Mouse (Mus musculus): Measurements from ENCODE around the gene Stab1. TPM values are rescaled to one million over a fixed set of nuclear protein-coding genes. Genes with fewer than 3 reads are reported as not detected.

Stab1 gene
- polyA plus RNA-seq (2016; fragmentation: Nextera tagmentation; extraction: Ambion mirVana): 39.7 and 40.3 TPM in 2 replicates

GRCm38 (mm10) chr14:31168425-31168824, at the start of gene Stab1:
Gene Stab1 (minus strand): TSS chr14:31168641.
- Histone ChIP-seq H3K9me3 (no peaks in the 10 kb centered on the region), H3K9ac (replicated peaks) (peak within 1 kb of the TSS; percentile 17; the same call in 1 of the 2 replicates), H3K4me3 (no peak within 1 kb of the TSS), H3K4me1 (0 out of 2 replicates have a peak, but pooled peaks cover 4% of the 10 kb centered on the region), H3K27me3 (no peaks in the 10 kb centered on the region), H3K36me3 (peaks cover 39% of the 10 kb centered on the region), H3K4me2 (replicated peaks) (no peak within 1 kb of the TSS), H3K27ac (replicated peaks) (no peak within 1 kb of the TSS; the same call in 1 of the 2 replicates)
- WGBS: 59% methylated on average over 10 of the region's 10 CpGs
- no peak for ATAC-seq (ENCODE audit: low FRiP score, low read depth)

GRCm38 (mm10) chr14:31217666-31218065, 49.2 kb upstream of the Stab1 start, which contains the start of gene Sema3g:
Gene Sema3g (plus strand): TSS chr14:31217860.
- 0 out of 2 replicates have a peak within 1 kb of the TSS, but pooled peaks have one; percentile 7 for H3K4me2 ChIP-seq (replicated peaks)
- no peaks in the 10 kb centered on the region for H3K9me3 ChIP-seq
- no peak within 1 kb of the TSS for H3K9ac ChIP-seq (replicated peaks)

GRCm38 (mm10) chr14:31216846-31217245, 48.4 kb upstream of the Stab1 start, which contains the start of gene Nisch:
Gene Nisch (minus strand): TSS chr14:31216946.
- Histone ChIP-seq H3K4me2 (replicated peaks) (0 out of 2 replicates have a peak within 1 kb of the TSS, but pooled peaks have one; percentile 7), H3K27ac (replicated peaks) (peak within 1 kb of the TSS; percentile 49; the same call in 1 of the 2 replicates), H3K4me3 (no peak within 1 kb of the TSS), H3K9ac (replicated peaks) (no peak within 1 kb of the TSS), H3K36me3 (no peaks in the 10 kb centered on the region), H3K9me3 (no peaks in the 10 kb centered on the region), H3K27me3 (peaks cover 6% of the 10 kb centered on the region; the same call in 1 of the 2 replicates), H3K4me1 (peaks cover 11% of the 10 kb centered on the region)
- ATAC-seq (ENCODE audit: low FRiP score, low read depth): no peak
- WGBS: 56% methylated on average over 2 of the region's 2 CpGs

More at GRCm38 (mm10) chr14:31217666-31218065, 49.2 kb upstream of the Stab1 start, which contains the start of gene Sema3g:
- peaks cover 11% of the 10 kb centered on the region for H3K4me1 ChIP-seq
- no peak within 1 kb of the TSS for H3K4me3 ChIP-seq
- H3K27ac ChIP-seq (replicated peaks): 0 out of 2 replicates have a peak within 1 kb of the TSS, but pooled peaks have one; percentile 49
- ATAC-seq (ENCODE audit: low FRiP score, low read depth): peak; percentile 50
- H3K36me3 ChIP-seq: no peaks in the 10 kb centered on the region
- peaks cover 6% of the 10 kb centered on the region; the same call in 1 of the 2 replicates for H3K27me3 ChIP-seq
- WGBS: 12% methylated on average over 11 of the region's 11 CpGs

- no peaks in the 10 kb centered on the region for H3K27me3 ChIP-seq
- no peaks in the 10 kb centered on the region for H3K36me3 ChIP-seq
- peak; percentile 64; the same call in 1 of the 2 replicates for ATAC-seq (ENCODE audit: low FRiP score, low read depth)
- no peak overlapping the region; the same call in 1 of the 2 replicates for H3K27ac ChIP-seq (replicated peaks)
- H3K4me1 ChIP-seq: peaks cover 11% of the 10 kb centered on the region
- no peak overlapping the region for H3K4me2 ChIP-seq (replicated peaks)
- H3K9me3 ChIP-seq: no peaks in the 10 kb centered on the region
- H3K4me3 ChIP-seq: no peak overlapping the region
- WGBS: 35% methylated on average over 15 of the region's 15 CpGs
- H3K9ac ChIP-seq (replicated peaks): no peak overlapping the region
Observed at GRCm38 (mm10) chr14:31215157-31216002, 46.9 kb upstream of the Stab1 start.

- Histone ChIP-seq H3K4me3 (no peak overlapping the region), H3K27me3 (no peaks in the 10 kb centered on the region), H3K9ac (replicated peaks) (no peak overlapping the region), H3K36me3 (no peaks in the 10 kb centered on the region), H3K4me1 (peaks cover 11% of the 10 kb centered on the region), H3K27ac (replicated peaks) (no peak overlapping the region), H3K4me2 (replicated peaks) (no peak overlapping the region), H3K9me3 (no peaks in the 10 kb centered on the region)
- no peak for ATAC-seq (ENCODE audit: low FRiP score, low read depth)
- 86% methylated on average over 3 of the region's 3 CpGs for WGBS
Observed at GRCm38 (mm10) chr14:31214684-31215083, 46.2 kb upstream of the Stab1 start.

- no peak overlapping the region for H3K4me3 ChIP-seq
- no peak overlapping the region for H3K27ac ChIP-seq (replicated peaks)
- peaks cover 11% of the 10 kb centered on the region for H3K4me1 ChIP-seq
- WGBS: 73% methylated on average over 8 of the region's 8 CpGs
- no peak for ATAC-seq (ENCODE audit: low FRiP score, low read depth)
- H3K9me3 ChIP-seq: no peaks in the 10 kb centered on the region
- H3K36me3 ChIP-seq: no peaks in the 10 kb centered on the region
- no peak overlapping the region for H3K9ac ChIP-seq (replicated peaks)
- no peak overlapping the region for H3K4me2 ChIP-seq (replicated peaks)
- no peaks in the 10 kb centered on the region for H3K27me3 ChIP-seq
Observed at GRCm38 (mm10) chr14:31213868-31214267, 45.4 kb upstream of the Stab1 start.

GRCm38 (mm10) chr14:31212499-31212898, 44.1 kb upstream of the Stab1 start:
- Histone ChIP-seq H3K4me1 (peaks cover 7% of the 10 kb centered on the region; the same call in 1 of the 2 replicates), H3K36me3 (no peaks in the 10 kb centered on the region), H3K4me2 (replicated peaks) (no peak overlapping the region), H3K27ac (replicated peaks) (no peak overlapping the region), H3K4me3 (no peak overlapping the region), H3K27me3 (no peaks in the 10 kb centered on the region), H3K9me3 (no peaks in the 10 kb centered on the region), H3K9ac (replicated peaks) (no peak overlapping the region)
- no peak for ATAC-seq (ENCODE audit: low FRiP score, low read depth)
- WGBS: 92% methylated on average over 3 of the region's 3 CpGs

GRCm38 (mm10) chr14:31211854-31212253, 43.4 kb upstream of the Stab1 start:
- no peaks in the 10 kb centered on the region for H3K27me3 ChIP-seq
- peaks cover 10% of the 10 kb centered on the region for H3K4me1 ChIP-seq
- 87% methylated on average over 6 of the region's 6 CpGs for WGBS
- H3K36me3 ChIP-seq: no peaks in the 10 kb centered on the region
- no peaks in the 10 kb centered on the region for H3K9me3 ChIP-seq
- no peak for ATAC-seq (ENCODE audit: low FRiP score, low read depth)
- H3K4me3 ChIP-seq: no peak overlapping the region
- H3K27ac ChIP-seq (replicated peaks): no peak overlapping the region
- H3K4me2 ChIP-seq (replicated peaks): no peak overlapping the region
- no peak overlapping the region for H3K9ac ChIP-seq (replicated peaks)

GRCm38 (mm10) chr14:31209133-31209557, 40.7 kb upstream of the Stab1 start:
- no peak overlapping the region for H3K9ac ChIP-seq (replicated peaks)
- no peak for ATAC-seq (ENCODE audit: low FRiP score, low read depth)
- H3K36me3 ChIP-seq: peaks cover 4% of the 10 kb centered on the region
- no peak overlapping the region for H3K4me2 ChIP-seq (replicated peaks)
- no peak overlapping the region for H3K27ac ChIP-seq (replicated peaks)
- H3K27me3 ChIP-seq: no peaks in the 10 kb centered on the region
- H3K9me3 ChIP-seq: no peaks in the 10 kb centered on the region
- peaks cover 19% of the 10 kb centered on the region for H3K4me1 ChIP-seq
- no peak overlapping the region for H3K4me3 ChIP-seq
- WGBS: 64% methylated on average over 4 of the region's 4 CpGs

- peak within 1 kb of the TSS; percentile 98 for H3K4me2 ChIP-seq (replicated peaks)
- H3K9me3 ChIP-seq: no peaks in the 10 kb centered on the region
- 74% methylated on average over 2 of the region's 2 CpGs for WGBS
- peaks cover 23% of the 10 kb centered on the region for H3K4me1 ChIP-seq
- peak within 1 kb of the TSS; percentile 51; the same call in 1 of the 2 replicates for H3K9ac ChIP-seq (replicated peaks)
- peak within 1 kb of the TSS; percentile 83; the same call in 1 of the 2 replicates for H3K27ac ChIP-seq (replicated peaks)
- peak within 1 kb of the TSS; percentile 81 for H3K4me3 ChIP-seq
- ATAC-seq (ENCODE audit: low FRiP score, low read depth): no peak
- H3K27me3 ChIP-seq: no peaks in the 10 kb centered on the region
- H3K36me3 ChIP-seq: peaks cover 14% of the 10 kb centered on the region
Observed at GRCm38 (mm10) chr14:31208084-31208483, 39.6 kb upstream of the Stab1 start, which contains the start of gene Tnnc1. Gene Tnnc1 (plus strand): TSS chr14:31208312.

GRCm38 (mm10) chr14:31207070-31207830, 38.8 kb upstream of the Stab1 start:
- no peaks in the 10 kb centered on the region for H3K9me3 ChIP-seq
- peaks cover 23% of the 10 kb centered on the region for H3K36me3 ChIP-seq
- WGBS: 85% methylated on average over 13 of the region's 13 CpGs
- peaks cover 23% of the 10 kb centered on the region for H3K4me1 ChIP-seq
- peak; percentile 14; the same call in 1 of the 2 replicates for ATAC-seq (ENCODE audit: low FRiP score, low read depth)
- peak overlapping the region; percentile 51 for H3K9ac ChIP-seq (replicated peaks)
- no peaks in the 10 kb centered on the region for H3K27me3 ChIP-seq
- peak overlapping the region; percentile 98 for H3K4me2 ChIP-seq (replicated peaks)
- H3K27ac ChIP-seq (replicated peaks): peak overlapping the region; percentile 83; the same call in 1 of the 2 replicates
- peak overlapping the region; percentile 81 for H3K4me3 ChIP-seq

All from midbrain, embryonic 12.5 days (tissue).